Comparison of ENCODE assay signal across 8 mouse cellular contexts in the genomic region with DNA sequence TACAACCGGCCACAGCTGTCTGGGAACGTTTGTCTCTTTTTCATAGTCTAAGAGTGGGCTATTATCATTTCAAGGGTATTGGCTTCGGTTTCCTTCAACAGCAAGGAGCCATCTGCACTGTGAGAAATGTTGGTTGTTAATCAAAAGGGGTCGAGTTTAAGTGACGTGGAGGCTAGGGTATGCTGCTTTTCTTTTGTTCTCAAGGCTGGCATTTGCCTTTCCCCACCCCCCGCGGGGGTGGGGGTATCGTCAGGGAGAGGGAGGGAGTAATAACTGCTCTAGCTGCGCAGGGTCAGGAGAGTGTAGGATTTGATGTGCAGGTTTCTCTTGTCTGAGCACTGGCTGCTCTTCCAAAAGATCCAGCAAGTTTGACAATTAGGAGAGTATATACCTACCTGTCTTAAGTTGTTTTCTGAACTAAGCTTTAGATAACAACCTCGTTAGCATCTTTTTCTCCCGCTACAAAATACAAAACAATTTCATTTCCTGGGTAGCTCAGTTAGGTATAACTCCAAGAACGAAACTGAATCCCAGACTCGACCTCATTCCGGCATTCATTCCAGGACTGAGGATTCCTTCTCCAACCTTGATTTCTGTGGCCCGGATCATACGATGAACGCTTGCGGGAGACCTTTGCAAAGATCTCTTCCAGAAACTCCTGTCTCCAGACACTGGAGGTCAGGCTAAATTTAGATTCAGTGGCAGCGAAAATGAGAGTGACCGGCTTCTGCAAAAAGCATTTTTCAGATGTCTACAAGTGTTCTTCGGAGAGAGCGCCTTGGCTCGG. TPM values are rescaled to one million over a fixed set of nuclear protein-coding genes. Genes with fewer than 3 reads are reported as not detected.
A peak's percentile ranks its signal among the peaks of the same experiment; 100 is the strongest.
DNase-seq lines count a peak whose midpoint lies in the region; ATAC-seq and TF ChIP-seq lines count a peak whose summit lies in the region.

No protein-coding gene starts in this region.

- H3K36me3 ChIP-seq in kidney, embryonic 14.5 days (ENCODE audit: control insufficient read depth, insufficient read depth, low read length), result no peaks in the 10 kb centered on the region
- no peaks in the 10 kb centered on the region for H3K36me3 ChIP-seq in heart, embryonic 13.5 days
- no peaks in the 10 kb centered on the region for H3K36me3 ChIP-seq in midbrain, embryonic 15.5 days (replicated peaks)
- H3K36me3 ChIP-seq in thymus, adult 2 months (ENCODE audit: control insufficient read depth, insufficient read depth, low read length), result no peaks in the 10 kb centered on the region

- TF ChIP-seq CTCF in Patski (IDR thresholded peaks at IDR 0.05), result no peak
- no peak for TF ChIP-seq CTCF in thymus, adult 2 months (IDR thresholded peaks at IDR 0.05; ENCODE audit: borderline replicate concordance, control insufficient read depth, extremely low read depth, insufficient read depth, low read length, poor library complexity)

- under 1% methylated on average over 23 of the region's 23 CpGs for WGBS in kidney, embryonic 14.5 days
- WGBS in heart, embryonic 13.5 days, result under 1% methylated on average over 23 of the region's 23 CpGs
- WGBS in midbrain, embryonic 15.5 days, result under 1% methylated on average over 23 of the region's 23 CpGs
- under 1% methylated on average over 23 of the region's 23 CpGs for WGBS in thymus, adult 2 months

- no peak for DNase-seq in kidney, adult 18-20 months
- DNase-seq in Patski (ENCODE audit: low read depth, low spot score), result no peak
- peak; percentile 19 to 31 for DNase-seq in cerebellum, postnatal 36 days
- DNase-seq in layer of hippocampus, postnatal 36 days, result peak; percentile 20 to 23
- DNase-seq in thymus, adult 2 months, result peak; percentile 62

- POLR2A ChIA-PET in Patski (lab: Charles Lee), result no interaction called here

- H3K4me2 ChIP-seq in kidney, embryonic 14.5 days (replicated peaks; ENCODE audit: low read depth, low read length), result peak overlapping the region; percentile 89
- H3K4me2 ChIP-seq in heart, embryonic 13.5 days, result peak overlapping the region; percentile 75
- peak overlapping the region; percentile 77 for H3K4me2 ChIP-seq in midbrain, embryonic 15.5 days

- in situ Hi-C loops in Patski (cut with MboI; ENCODE audit: low pct_unique_long_range_greater_than_20kb), result no loop called here

- peak overlapping the region; percentile 78 for H3K4me3 ChIP-seq in kidney, embryonic 14.5 days (ENCODE audit: low read length)
- peak overlapping the region; percentile 81 for H3K4me3 ChIP-seq in heart, embryonic 13.5 days
- peak overlapping the region; percentile 67 for H3K4me3 ChIP-seq in midbrain, embryonic 15.5 days
- peak overlapping the region; percentile 63 for H3K4me3 ChIP-seq in thymus, adult 2 months (ENCODE audit: control insufficient read depth, insufficient read depth, low read length)

- no peaks in the 10 kb centered on the region for H3K27me3 ChIP-seq in kidney, embryonic 14.5 days (ENCODE audit: control insufficient read depth, insufficient read depth, low read length)
- H3K27me3 ChIP-seq in Patski, result no peaks in the 10 kb centered on the region
- no peaks in the 10 kb centered on the region for H3K27me3 ChIP-seq in heart, embryonic 13.5 days (replicated peaks)
- H3K27me3 ChIP-seq in midbrain, embryonic 15.5 days (replicated peaks), result no peaks in the 10 kb centered on the region
- H3K27me3 ChIP-seq in thymus, adult 2 months (ENCODE audit: control insufficient read depth, insufficient read depth, low read length), result no peaks in the 10 kb centered on the region

- H3K9me3 ChIP-seq in kidney, embryonic 14.5 days (ENCODE audit: control insufficient read depth, low read length), result no peaks in the 10 kb centered on the region
- H3K9me3 ChIP-seq in heart, embryonic 13.5 days, result no peaks in the 10 kb centered on the region
- H3K9me3 ChIP-seq in midbrain, embryonic 15.5 days, result no peaks in the 10 kb centered on the region

- peak; percentile 40 for ATAC-seq in kidney, embryonic 14.5 days (ENCODE audit: low FRiP score, low TSS enrichment)
- peak; percentile 22 for ATAC-seq in Patski
- ATAC-seq in heart, embryonic 13.5 days (ENCODE audit: extremely low read depth, insufficient number of reproducible peaks, low FRiP score, low TSS enrichment), result no peak
- ATAC-seq in midbrain, embryonic 15.5 days (replicated peaks), result peak; percentile 75

- TF ChIP-seq POLR2A in thymus, adult 2 months (IDR thresholded peaks at IDR 0.05; ENCODE audit: control insufficient read depth, extremely low read depth, insufficient read depth, low read length, poor library complexity), result no peak

- peak overlapping the region; percentile 85 for H3K27ac ChIP-seq in kidney, embryonic 14.5 days (ENCODE audit: low read depth, low read length)
- H3K27ac ChIP-seq in heart, embryonic 13.5 days (replicated peaks), result peak overlapping the region; percentile 95
- H3K27ac ChIP-seq in midbrain, embryonic 15.5 days, result peak overlapping the region; percentile 94
- peak overlapping the region; percentile 93 for H3K27ac ChIP-seq in thymus, adult 2 months (ENCODE audit: control insufficient read depth, insufficient read depth, low read length)

- peaks cover 4% of the 10 kb centered on the region; the same call in 1 of the 2 replicates for H3K4me1 ChIP-seq in kidney, embryonic 14.5 days (ENCODE audit: control insufficient read depth, insufficient read depth, low read length)
- H3K4me1 ChIP-seq in heart, embryonic 13.5 days, result peaks cover 19% of the 10 kb centered on the region
- H3K4me1 ChIP-seq in midbrain, embryonic 15.5 days, result peaks cover 15% of the 10 kb centered on the region
- H3K4me1 ChIP-seq in thymus, adult 2 months (replicated peaks; ENCODE audit: control insufficient read depth, insufficient read depth, low read length), result 0 out of 2 replicates have a peak, but pooled peaks cover 2% of the 10 kb centered on the region

- peak overlapping the region; percentile 73 for H3K9ac ChIP-seq in kidney, embryonic 14.5 days (ENCODE audit: low read depth, low read length)
- peak overlapping the region; percentile 87 for H3K9ac ChIP-seq in heart, embryonic 13.5 days
- H3K9ac ChIP-seq in midbrain, embryonic 15.5 days, result peak overlapping the region; percentile 69

- CTCF ChIA-PET in Patski (lab: Charles Lee), result interaction anchor here (1.4 to 1.7 kb wide), 2 partner anchors 34 to 199 kb away, joined by 3 to 4 read pairs; no protein-coding TSS in a partner anchor

RNA-seq across cellular contexts. Expression of a gene that starts 0.7 kb away (rescaled TPM):
- 20.5 and 21.4 TPM in 2 replicates for polyA plus RNA-seq in kidney, embryonic 14.5 days (2014; fragmentation: Nextera tagmentation; extraction: Ambion mirVana)
- 25.8 TPM for polyA plus RNA-seq in Patski (2021)
- polyA plus RNA-seq in heart, embryonic 13.5 days (2015; fragmentation: Nextera tagmentation; extraction: Ambion mirVana), result 38.1 and 39.8 TPM in 2 replicates
- 10 to 100 TPM; 28.2 to 29.0 TPM for total RNA-seq in layer of hippocampus, postnatal 36 days (2021)
- 29.9 and 32.9 TPM in 2 replicates for polyA plus RNA-seq in midbrain, embryonic 15.5 days (2015; fragmentation: Nextera tagmentation; extraction: Ambion mirVana)
- 14.3 and 22.2 TPM in 2 replicates for polyA plus RNA-seq in thymus, adult 2 months (2012; rRNA removed)

RNA-seq across cellular contexts. Expression of a gene that starts 31.5 kb away (rescaled TPM):
- polyA plus RNA-seq in kidney, embryonic 14.5 days (2014; fragmentation: Nextera tagmentation; extraction: Ambion mirVana), result 64.8 and 86.1 TPM in 2 replicates
- polyA plus RNA-seq in Patski (2021), result 41.4 TPM
- 27.1 and 31.0 TPM in 2 replicates for polyA plus RNA-seq in heart, embryonic 13.5 days (2015; fragmentation: Nextera tagmentation; extraction: Ambion mirVana)
- 10 to 100 TPM; 35.1 to 39.8 TPM for total RNA-seq in layer of hippocampus, postnatal 36 days (2021)
- polyA plus RNA-seq in midbrain, embryonic 15.5 days (2015; fragmentation: Nextera tagmentation; extraction: Ambion mirVana), result 16.9 and 18.9 TPM in 2 replicates
- 90.4 and 107 TPM in 2 replicates for polyA plus RNA-seq in thymus, adult 2 months (2012; rRNA removed)

RNA-seq across cellular contexts. Expression of a gene that starts 45.3 kb away (rescaled TPM):
- 29.7 and 47.3 TPM in 2 replicates for polyA plus RNA-seq in kidney, embryonic 14.5 days (2014; fragmentation: Nextera tagmentation; extraction: Ambion mirVana)
- 8.4 TPM for polyA plus RNA-seq in Patski (2021)
- 20.5 and 23.9 TPM in 2 replicates for polyA plus RNA-seq in heart, embryonic 13.5 days (2015; fragmentation: Nextera tagmentation; extraction: Ambion mirVana)
- 10 to 100 TPM; 12.6 to 15.9 TPM for total RNA-seq in layer of hippocampus, postnatal 36 days (2021)
- 59.7 and 60.1 TPM in 2 replicates for polyA plus RNA-seq in midbrain, embryonic 15.5 days (2015; fragmentation: Nextera tagmentation; extraction: Ambion mirVana)
- polyA plus RNA-seq in thymus, adult 2 months (2012; rRNA removed), result 12.4 and 14.8 TPM in 2 replicates

Comparison
In these comparisons a context has a peak if more than half of its experiments do, and no peak if none do; other contexts are left out.
1. DNase-seq: peak in cerebellum, postnatal 36 days (2 of 2), layer of hippocampus, postnatal 36 days (2 of 2) and thymus, adult 2 months (single experiment); none in kidney, adult 18-20 months (single experiment) and Patski (single experiment).
2. Peak in every context shown above with its lines, with median percentiles within 50 percentile points of each other: H3K27ac ChIP-seq, H3K4me2 ChIP-seq, H3K4me3 ChIP-seq and H3K9ac ChIP-seq.